1 mouse cellular context compared by ENCODE assay signal in the genomic region with DNA sequence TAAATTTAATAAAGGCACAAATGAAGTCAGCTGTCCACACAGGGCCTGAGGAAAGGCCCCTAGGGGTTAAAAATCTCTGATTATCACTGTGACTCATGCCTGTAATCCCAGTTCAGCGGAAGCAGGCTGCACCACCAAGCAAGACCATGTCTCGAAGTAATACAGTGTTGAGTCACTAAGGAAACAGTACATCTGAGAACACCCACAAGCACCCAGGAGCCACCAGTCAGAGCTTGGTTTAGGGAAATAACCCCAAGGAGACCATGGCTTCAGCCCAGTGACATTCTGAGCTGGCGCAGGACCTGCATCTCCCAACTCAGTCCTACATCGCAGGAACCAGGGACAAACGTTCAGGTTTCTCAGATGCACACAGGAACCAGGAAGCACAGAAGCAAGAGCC.
TF ChIP-seq lines count a peak whose summit lies in the region.

No protein-coding gene starts in this region.

TF ChIP-seq in CH12.LX, 34 proteins besides CTCF, POLR2A, EP300 and RAD21 (continued from another document):
- TF ChIP-seq PAX5 (IDR thresholded peaks at IDR 0.05; ENCODE audit: low read length) = no peak
- no peak for TF ChIP-seq MAX (IDR thresholded peaks at IDR 0.05; ENCODE audit: low read length)
- TF ChIP-seq ZKSCAN1 (IDR thresholded peaks at IDR 0.05; ENCODE audit: borderline replicate concordance, low read depth, low read length) = no peak
- peak; percentile 46; the same call in 1 of the 2 replicates for TF ChIP-seq IRF4 (IDR thresholded peaks at IDR 0.05; ENCODE audit: low read depth, low read length)
- no peak for TF ChIP-seq CHD1 (IDR thresholded peaks at IDR 0.05; ENCODE audit: low read depth, low read length)
- no peak for TF ChIP-seq GABPA (IDR thresholded peaks at IDR 0.05; ENCODE audit: insufficient replicate concordance, low read depth, low read length)
- TF ChIP-seq ZNF384 (IDR thresholded peaks at IDR 0.05; ENCODE audit: low read depth, low read length) = no peak
- no peak for TF ChIP-seq ZC3H11A (IDR thresholded peaks at IDR 0.05; ENCODE audit: low read depth, low read length)
- no peak for TF ChIP-seq UBTF (IDR thresholded peaks at IDR 0.05; ENCODE audit: low read depth, low read length)
- TF ChIP-seq MAFK (IDR thresholded peaks at IDR 0.05; ENCODE audit: insufficient replicate concordance, low read length) = no peak
- TF ChIP-seq MEF2A (IDR thresholded peaks at IDR 0.05; ENCODE audit: borderline replicate concordance, low read depth, low read length) = no peak
